Mouse (Mus musculus) MEL-GATA-1-ER (cell line): ENCODE results near the gene Slc44a3.

Experiments used
- DNase-seq: peaks from one replicate; pipeline ENCODE4 v3.0.0-alpha.2; 2012; ENCODE audit warnings: low read depth; ENCODE audit errors: extremely low read depth

The Slc44a3 gene

DNA sequence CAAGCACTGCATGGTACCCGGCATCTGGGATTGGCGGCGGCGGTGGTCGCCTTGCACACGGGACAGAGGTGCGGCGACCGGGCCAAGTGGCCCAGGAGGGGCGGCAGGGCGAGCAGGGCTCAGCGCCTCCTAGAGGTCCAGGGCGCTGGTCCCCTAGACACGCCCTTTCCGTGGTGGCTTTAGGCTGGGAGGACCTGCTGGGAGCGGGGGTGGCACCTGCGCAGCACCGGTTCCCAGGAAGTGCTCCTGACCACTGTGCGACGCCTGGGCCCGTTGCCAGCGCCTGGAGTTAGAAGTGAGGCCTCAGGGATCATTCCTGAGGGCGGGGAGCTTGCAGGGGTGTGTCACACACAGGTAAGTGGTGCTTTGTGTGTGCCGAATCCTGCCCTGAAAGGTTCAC is at the start of gene Slc44a3:
Gene Slc44a3, minus strand, starts transcription at position 229 of the 400 bp plus-strand sequence.
- no peak for DNase-seq

DNA sequence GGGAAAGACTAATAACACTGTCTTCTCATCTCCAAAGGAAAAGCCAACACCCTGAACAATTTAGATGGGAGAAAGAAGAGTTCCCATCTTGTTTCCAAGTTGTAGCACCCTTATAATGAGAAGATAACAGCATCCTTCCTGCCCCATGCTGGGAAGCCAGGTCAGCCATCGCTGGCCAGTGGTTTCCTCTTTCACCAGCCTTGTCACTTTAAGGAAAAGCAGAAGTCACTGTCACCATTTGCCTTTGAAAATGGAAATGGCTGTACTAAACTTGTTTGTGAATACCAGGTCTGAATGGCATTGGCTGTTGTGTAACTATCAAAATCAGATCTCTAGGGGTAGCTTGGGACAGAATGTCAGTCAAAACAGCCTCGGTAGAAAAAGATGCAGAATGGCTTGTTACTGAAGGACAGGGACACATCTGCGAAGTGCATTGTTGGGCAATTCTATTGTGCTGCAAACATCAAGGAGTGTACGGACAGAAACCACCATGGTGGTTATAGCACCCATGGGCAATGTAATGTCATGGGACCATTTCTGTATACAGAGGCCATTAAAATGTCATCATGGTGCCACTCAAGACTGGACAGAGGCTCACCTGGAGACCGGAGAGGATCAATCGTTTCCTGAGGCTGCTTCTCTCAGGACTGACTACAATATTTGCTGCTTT is 47.8 kb upstream of the Slc44a3 start:
- no peak for DNase-seq

DNA sequence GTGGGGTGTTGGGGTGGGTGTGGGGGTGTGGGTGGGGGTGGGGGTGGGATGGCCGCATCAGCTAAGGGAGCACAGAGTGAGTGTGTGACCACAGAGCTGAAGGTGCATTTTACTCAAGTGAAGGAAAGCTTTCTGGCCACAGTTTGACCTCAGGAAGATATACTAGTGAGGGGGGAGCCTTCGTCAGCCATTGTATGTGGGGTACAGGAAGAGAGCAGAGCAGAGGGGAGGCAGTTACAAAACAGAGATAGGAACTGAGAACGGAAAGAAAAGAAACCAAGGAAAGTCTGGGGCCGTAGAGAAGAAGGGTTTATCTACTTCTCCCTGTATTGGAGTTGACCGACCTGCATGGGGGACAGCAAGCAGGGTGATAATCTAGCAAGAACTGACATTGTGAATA is 47.2 kb upstream of the Slc44a3 start:
- no peak for DNase-seq

DNA sequence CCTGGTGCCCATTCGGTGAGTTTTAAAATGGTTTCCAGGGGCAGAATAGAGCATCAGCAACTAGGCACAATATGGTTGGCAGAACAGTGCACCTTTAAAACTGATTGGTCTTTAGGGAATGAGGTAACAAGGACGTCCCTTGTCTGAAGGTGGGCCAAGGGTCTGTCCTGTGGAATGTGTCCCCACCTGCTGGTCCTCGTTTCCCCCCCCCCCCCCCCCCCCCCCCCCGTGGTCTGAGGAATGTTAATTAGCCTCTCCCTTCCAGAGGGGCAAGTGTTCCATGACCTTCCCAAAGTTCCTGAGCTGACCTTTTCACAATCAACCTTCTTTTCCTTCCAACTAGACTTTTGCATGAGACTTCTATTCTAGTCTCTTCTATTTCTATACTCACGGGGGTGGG is 46.5 kb upstream of the Slc44a3 start:
- no peak for DNase-seq

DNA sequence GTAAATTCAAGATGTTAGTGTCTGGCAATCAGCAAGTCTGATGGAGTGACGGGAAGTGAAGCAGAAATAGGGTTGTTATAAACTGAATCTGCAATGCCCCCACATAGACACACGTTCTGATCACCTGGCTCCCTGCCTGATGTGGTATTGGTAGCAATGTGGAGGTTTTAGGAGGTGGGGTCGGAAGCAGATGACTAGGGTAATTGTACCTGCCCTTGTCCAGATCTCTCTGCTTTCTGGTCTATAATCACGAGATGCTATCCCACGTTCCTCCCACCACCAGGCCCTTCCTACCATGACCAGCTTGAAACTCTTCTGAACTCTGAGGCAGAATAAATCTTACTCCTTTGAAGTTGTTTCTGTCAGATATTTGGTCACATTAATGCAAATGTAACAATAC is 45.4 kb upstream of the Slc44a3 start:
- no peak for DNase-seq

DNA sequence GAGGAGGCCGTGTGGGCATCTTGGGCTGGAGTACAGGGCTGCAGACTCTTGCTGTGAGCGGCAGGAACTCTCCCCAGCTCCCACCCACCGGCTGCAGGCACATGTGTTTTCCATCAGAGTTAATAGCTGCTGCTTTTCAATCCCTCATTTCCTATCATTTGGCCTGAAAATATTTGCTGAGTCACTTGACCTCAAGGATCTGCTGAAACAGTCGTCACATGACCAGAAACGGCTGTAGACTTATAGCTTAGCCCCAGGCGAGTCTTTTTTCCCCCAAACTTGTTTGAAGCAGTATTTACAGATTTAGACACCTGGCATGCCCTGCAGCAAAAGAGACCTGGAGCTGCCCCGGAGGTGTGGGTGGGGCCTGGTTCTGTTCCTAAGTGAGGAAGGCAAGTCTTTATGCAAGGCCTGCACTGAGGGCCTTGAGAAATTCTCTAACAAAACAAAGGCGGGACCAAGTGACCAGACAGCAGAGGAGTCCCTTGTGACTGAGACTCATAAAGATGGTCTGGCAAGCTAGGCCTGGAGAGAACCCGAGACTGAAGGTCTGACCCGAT is 44.9 kb upstream of the Slc44a3 start:
- DNase-seq = no peak

DNA sequence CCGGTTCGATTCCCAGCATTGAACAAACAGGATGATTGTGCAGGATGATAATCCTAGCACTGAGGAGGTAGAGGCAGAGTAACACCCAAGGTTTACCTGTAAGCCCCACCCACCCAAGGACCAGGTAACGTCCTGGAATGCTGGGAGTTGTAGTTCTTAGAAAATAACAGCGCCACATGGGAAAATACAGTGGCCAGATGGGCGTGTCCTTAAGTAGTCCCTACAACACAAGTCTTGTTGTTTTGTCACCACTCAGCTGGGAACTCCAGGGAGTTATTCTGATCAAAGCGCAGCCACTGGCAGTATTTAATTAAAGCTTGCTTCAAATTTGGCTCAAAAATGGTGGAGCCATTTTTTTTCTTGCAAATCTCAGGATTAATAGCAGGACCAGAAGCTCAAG is 44.2 kb upstream of the Slc44a3 start:
- DNase-seq = no peak

DNA sequence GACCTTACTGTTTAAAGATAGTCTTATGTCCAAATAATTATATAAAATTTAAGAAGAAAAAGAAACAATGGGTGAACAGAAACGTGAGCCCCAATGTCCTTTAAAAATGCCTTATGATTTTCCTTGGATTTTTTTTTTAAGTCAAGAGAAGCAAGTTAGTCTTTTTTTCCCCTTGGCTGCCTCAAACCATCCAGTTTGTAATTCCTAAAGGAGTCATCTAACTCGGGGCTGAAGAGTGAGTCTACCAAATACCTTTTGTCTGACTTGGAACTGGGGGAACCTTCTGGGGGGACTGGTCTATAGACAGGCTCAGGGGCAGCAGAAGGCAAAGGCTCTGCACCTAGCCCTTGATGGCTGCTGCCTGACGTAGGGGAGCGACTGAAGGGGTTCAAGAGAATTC is 42.2 kb upstream of the Slc44a3 start:
- no peak for DNase-seq

DNA sequence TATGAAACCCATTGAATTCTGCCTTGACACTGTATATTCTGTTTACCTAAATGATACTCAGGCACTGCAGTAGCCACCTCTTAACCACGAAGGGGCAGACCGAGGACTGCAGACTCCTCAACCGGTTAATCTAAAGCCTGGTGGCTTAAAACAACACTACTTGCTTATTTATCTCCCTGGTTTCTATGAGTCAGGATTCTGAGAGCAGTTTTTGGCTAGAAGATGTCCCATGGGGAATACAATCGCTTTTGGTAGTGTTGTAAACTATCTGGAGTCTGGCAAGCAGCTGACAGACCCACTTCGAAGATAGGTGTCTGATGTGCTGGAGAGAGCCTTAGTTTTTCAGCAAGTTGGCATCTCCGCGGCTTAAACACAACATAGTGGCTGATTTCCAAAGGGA is 41.7 kb upstream of the Slc44a3 start:
- no peak for DNase-seq

DNA sequence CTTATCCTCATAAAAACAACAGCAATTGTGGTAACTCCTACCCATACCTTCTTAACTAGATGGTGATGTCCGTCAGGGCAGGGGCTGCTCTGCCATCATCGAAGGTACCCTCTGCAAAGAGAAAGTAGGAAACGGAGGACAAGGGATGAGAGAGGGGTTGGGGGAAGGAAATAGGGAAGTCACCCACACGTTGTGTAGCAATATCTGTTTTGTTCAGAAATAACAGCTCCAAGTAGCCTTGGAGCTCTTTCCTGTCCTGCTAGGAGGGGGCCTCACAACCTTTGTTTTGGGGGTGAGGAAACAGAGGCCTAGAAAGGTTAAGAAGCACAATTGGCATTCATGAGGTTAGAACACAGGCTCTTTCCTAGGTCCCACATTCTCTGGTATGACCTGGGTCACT is 39.3 kb upstream of the Slc44a3 start:
- DNase-seq = no peak

DNA sequence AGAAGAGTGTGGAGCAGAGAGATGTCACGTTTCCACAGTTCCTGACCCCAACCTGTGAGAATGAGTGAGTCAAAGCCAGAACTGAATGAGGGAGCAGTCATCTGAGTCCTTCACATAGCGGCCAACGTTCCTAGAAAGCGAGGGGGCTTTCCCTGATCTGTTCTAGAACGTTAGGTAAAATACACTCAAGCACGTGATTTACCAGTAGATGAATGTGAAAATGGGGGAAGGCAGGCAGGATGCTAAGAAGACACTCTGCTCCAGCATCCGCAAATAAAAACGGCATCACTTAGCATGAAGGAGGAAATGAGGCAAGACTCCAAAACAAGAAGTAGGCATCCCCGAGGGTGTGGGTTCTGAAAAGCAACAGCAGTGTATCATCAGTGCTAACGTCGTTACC is 38.4 kb upstream of the Slc44a3 start:
- DNase-seq = no peak

DNA sequence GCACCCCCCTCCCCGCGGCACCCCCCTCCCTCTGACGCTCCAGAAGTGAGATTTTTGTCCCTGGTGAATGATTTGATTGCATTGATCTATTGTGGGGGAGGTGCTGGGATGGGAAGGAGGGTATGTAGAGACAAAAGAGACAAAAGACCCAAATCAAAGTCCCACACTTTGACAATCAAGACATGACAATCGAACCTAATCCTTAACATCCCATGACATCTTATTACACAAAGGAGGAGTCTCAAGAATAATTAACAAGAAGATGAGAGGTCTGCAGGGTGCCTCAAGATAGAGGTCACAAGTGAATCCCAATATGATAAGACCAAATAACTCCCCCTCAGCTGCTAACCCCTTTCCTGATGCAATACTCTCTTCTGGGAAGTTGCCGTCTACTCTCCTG is 37.6 kb upstream of the Slc44a3 start:
- no peak for DNase-seq

DNA sequence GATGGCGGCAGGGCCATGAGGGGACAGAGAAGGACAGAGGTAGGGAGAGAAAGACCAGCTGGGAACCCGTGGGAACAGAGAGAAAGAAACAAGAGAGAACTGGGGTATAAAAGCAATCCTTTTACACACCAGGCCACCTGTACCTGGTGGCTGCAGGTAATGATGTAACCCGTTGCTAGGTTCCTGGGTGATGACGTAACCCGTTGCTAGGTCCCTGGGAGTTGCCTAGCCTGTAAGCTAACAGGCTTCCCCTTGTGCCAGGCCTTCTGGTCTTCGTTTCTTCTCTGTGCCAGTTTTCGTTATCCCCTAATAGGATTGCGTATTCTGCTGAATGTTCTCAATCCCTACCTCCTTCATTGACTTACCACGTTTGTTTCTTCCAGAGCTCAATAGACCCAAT is 36.8 kb upstream of the Slc44a3 start:
- no peak for DNase-seq

DNA sequence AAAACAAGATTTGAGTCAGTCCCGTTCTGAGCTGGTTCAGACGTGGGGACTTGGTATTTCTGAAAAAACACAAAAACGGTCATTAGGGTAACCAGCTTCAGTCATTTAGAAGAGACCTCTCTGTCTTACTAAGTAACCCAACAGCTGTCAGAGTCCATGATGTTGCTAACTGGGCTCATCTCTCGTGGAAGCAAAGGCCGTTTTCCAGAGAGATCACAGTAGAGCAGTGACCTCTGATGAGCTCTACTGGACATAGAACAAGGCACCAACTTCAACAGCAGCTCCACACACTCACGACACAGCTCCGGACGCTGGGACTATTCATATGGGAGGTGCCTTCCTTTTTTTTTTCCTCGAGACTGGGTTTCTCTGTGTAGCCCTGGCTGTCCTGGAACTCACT is 35.7 kb upstream of the Slc44a3 start:
- no peak for DNase-seq

DNA sequence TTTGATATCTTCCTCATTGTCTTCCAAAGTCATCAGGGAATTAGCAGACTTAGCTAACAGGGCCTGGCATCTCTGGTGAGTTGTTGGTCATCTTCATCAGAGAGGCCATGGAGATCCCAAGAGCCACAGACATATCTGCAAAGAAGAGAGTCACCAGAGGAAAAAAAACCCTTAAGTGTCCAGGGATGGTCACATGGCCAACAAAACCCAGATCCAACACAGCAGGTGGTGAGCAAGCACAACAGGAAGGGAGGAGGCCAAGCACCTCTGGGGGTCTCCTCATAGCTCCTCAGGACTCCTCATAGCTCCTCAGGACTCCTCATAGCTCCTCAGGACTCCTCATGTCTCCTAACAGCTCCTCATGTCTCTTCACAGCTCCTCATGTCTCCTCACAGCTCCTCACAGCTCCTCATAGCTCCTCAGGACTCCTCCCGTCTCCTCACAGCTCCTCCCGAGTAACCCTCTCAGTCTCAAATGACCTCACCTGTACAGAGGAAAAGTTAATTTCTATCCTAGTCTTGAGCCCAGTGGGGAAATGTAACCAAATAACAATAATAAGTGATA is 35.2 kb upstream of the Slc44a3 start:
- no peak for DNase-seq

DNA sequence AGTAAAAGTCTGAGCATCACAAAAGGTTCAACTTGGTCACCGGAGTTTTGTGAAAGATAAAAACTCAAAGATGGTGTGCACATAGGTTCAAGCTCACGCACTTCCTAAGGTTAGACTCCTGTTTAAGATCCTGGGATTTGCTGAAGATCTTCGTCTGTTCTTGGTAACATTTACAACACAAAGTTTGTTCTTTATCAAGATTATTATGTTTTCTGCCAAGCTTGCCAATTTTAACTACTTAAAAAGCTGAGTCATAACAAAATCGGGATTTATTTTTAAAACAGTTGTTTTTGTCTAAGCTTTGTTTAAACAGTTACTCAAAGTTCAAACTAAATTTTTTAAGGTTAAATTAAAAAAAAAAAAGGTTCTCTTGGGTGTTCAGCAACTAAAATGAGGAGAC is 34.7 kb upstream of the Slc44a3 start:
- DNase-seq = no peak

DNA sequence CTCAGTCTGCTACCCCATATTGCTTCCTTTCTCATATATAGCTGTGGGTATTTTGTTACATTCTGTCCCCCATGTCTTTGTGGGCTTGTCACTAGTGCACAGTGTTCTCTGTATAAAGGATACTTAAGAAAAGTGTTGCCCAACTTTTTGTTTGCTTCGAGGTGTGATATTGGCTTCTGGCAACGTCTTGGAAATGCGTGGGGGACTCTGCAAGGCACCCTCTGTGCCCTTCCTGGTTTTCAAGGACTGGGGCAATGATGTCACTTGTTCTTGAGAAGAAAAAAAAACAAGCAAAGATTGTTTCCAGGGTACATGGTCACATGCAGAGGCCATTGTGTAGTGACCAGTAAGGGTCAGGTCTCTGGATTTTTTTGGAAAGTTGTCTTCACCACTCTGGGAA is 29.6 kb upstream of the Slc44a3 start:
- DNase-seq = no peak

DNA sequence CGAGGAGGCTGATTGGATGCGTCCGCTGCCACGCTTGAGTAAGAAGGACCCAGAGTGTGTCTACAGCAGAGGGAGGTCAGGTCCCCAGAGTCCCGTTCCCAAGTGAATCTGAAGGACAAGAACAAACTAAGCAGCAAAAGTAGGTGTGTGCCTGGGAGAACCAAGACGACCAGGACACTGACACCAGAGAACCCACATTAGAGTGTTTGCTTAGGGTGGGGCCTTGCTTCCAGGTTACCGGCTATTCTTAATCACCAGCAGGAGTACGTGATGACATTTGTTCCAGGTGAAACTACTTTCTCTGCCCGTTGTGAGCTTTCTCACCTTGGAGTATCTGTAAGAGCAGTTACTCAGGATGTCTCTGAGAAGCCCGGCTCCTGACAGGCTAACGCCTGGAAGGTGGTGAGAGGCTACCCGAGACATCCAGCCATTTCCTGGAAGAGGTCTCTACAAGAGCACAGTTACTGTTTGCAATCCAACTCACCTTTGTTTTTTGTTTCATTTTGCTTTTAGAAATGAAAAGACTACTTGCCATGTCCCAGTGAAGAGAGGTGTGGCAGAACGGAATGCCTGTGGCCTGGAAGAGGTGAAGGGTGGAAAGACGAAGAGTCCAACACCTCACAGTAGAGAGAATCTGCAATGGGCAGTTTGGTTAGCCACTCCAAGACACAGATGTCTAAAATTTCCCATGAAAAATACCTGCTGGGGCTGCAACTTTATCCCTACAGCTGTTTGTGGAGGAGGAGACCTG is 28.1 kb upstream of the Slc44a3 start:
- no peak for DNase-seq

DNA sequence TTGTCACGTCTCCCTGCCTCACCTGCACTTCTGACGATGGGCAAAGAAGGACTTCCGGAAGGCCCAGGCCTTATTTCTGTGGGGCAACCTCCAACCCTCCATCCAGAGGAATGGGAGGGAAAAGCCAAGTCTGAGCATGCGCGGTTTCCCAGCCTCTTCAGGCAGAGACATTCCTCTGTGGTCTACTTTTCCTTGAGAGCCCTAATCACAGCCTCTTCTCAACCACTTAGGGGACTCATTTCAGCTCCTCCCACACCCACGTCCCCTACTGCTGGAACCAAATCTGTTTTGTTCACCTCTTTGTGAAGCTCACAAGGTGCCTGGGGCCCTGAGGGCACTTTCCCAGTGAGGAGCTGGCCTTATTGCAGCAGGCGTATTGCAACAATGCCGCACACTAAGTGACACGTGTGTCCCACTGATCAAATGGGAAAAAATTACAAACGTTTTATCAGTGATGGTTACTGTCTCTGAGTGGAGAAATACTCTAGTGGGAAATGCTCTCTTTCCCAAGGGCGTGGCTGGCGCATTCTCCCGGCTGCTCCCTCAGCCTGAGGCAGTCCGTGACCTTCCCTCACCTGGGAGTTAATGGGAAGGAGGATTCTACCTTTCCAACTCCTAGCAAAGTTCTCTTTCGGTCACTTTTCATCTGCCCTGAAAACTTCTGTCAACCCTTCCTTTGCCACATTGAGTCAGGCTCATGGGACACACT is 27.4 kb upstream of the Slc44a3 start:
- DNase-seq = no peak

DNA sequence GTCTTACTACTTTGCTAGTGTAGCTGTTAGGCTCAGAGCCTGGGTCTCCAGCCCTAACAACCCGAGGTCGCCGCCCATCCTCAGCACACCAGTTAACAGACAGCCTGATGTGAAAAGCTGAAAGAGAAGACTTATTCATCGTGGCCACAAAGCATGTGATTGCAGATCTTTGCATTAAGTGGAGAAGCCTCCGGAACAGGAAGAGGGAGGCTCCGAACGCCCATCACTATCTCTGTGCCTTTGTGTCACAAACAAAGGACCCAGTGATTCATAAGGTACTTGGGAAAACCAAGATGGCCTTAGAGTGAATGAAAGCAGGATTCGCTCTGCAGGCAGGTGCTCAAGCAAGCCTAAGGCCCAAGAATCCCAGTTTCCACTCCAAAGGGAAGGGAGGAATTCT is 26.7 kb upstream of the Slc44a3 start:
- DNase-seq = no peak

DNA sequence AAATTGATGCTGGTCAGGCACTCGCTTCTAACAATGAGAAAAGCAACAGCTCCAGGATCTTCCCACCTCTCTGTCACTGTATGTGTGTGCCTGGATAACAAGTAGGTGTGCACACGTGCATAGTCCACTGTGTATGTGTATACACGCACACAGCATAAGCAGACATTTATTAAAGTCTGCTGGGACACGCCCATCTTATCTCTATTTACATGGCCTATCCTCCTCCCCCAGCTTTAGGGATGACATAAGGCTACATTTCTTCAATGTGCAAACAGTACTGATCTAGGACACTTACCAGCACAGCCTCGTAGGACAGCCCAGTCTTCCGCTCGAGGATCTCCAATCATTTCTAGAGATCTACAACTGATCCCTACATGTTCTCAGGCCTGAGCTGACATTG is 24.1 kb upstream of the Slc44a3 start:
- DNase-seq = no peak

DNA sequence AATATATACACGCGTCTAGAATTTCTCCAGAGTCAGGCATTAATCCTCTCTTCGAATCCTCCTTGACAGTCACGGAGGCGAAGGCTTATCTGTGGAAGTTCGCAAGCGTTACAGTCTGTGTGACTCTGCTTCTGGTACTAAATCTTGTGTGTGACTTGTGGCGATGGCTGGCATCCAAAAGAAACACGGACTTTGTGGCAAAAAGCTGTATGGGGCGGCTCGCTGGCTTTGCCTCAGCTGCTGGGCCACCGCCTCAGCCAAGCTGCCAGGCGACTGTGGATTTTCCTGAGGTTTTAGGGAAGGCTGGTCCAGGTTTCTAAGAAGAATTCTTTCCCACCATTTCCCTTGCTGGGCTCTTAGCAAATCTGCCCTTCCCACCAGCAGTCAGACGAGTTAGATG is 21.1 kb upstream of the Slc44a3 start:
- no peak for DNase-seq
